Mouse (Mus musculus) urinary bladder, postnatal 4 days (tissue): ENCODE data around the gene Gm20481.
"Not testable (repeated sequence)": the region's sequence is repeated elsewhere in the genome, so short reads cannot be mapped to it uniquely, and the experiment has no call there.

Source experiments
- DNase-seq, 2 experiments: peaks; one replicate each; pipeline ENCODE4 v3.0.0; 2021 to 2022; ENCODE audit warnings: low spot score in 2 of 2

Gm20481 gene

GRCm38 (mm10) chr17:34975581-34976492, 6.1 kb downstream of the Gm20481 start:
- no peak for DNase-seq

- no peak for DNase-seq
These were observed 7.3 kb downstream of the Gm20481 start for GRCm38 (mm10) chr17:34977000-34977399.

GRCm38 (mm10) chr17:34978239-34978638, 8.5 kb downstream of the Gm20481 start:
- no peak for DNase-seq

GRCm38 (mm10) chr17:34979631-34980030, 9.9 kb downstream of the Gm20481 start:
- no peak for DNase-seq

GRCm38 (mm10) chr17:34980655-34981054, 10.9 kb downstream of the Gm20481 start:
- DNase-seq: no peak

- peak; percentile 88 to 89 for DNase-seq
These were observed 12.0 kb downstream of the Gm20481 start, which contains the start of gene Lsm2 for GRCm38 (mm10) chr17:34981690-34982180. TSS of gene Lsm2 (plus strand) at chr17:34981862.

- DNase-seq: no peak
These were observed 12.6 kb downstream of the Gm20481 start for GRCm38 (mm10) chr17:34982328-34982727.

GRCm38 (mm10) chr17:34984218-34984617, 14.5 kb downstream of the Gm20481 start:
- DNase-seq: no peak

GRCm38 (mm10) chr17:34994751-34995150, 25.0 kb downstream of the Gm20481 start:
- no peak for DNase-seq

GRCm38 (mm10) chr17:34995192-34995591, 25.5 kb downstream of the Gm20481 start:
- not testable (repeated sequence) for DNase-seq

GRCm38 (mm10) chr17:34995927-34996326, 26.2 kb downstream of the Gm20481 start:
- not testable (repeated sequence) for DNase-seq

GRCm38 (mm10) chr17:34996411-34997141, 26.9 kb downstream of the Gm20481 start:
- DNase-seq: no peak

- DNase-seq: no peak
These were observed 27.4 kb downstream of the Gm20481 start for GRCm38 (mm10) chr17:34997142-34997483.

GRCm38 (mm10) chr17:34998526-34999430, 29.1 kb downstream of the Gm20481 start:
- DNase-seq: no peak

GRCm38 (mm10) chr17:34999871-35000716, 30.4 kb downstream of the Gm20481 start:
- not testable (repeated sequence) for DNase-seq

- DNase-seq: peak; percentile 87 to 89
These were observed 31.2 kb downstream of the Gm20481 start, which contains the start of gene Vars for GRCm38 (mm10) chr17:35000717-35001451. TSS of gene Vars (plus strand) at chr17:35000987.

- DNase-seq: no peak
These were observed 31.9 kb downstream of the Gm20481 start for GRCm38 (mm10) chr17:35001452-35002152.

- DNase-seq: no peak
These were observed 32.6 kb downstream of the Gm20481 start for GRCm38 (mm10) chr17:35002153-35002865.
